Mouse (Mus musculus) forebrain, embryonic 14.5 days (tissue): ENCODE data around the gene Pigq. TPM values are rescaled to one million over a fixed set of nuclear protein-coding genes. Genes with fewer than 3 reads are reported as not detected.

Experiments used
- ATAC-seq: fragments of 200-750 bp; cut with Nextera tagmentation; 2 replicates; pipeline ENCODE4 v1.8.0; 2017; ENCODE audit warnings: mild to moderate bottlenecking, moderate library complexity
- DNase-seq: peaks from one replicate; pipeline ENCODE4 v3.0.0-alpha.2; 2015; ENCODE audit warnings: low spot score
- H3K27ac ChIP-seq: fragments of 300-500 bp; sonication (generic); 2 replicates; pipeline ENCODE4 v1.5.1; 2014; ENCODE audit warnings: low read depth, mild to moderate bottlenecking, control low read depth, low read length, moderate library complexity
- H3K27me3 ChIP-seq: fragments of 300-500 bp; sonication (generic); replicated peaks from 2 replicates; pipeline ENCODE4 v1.6.1; 2014; ENCODE audit warnings: low read length, control low read depth, mixed read lengths; ENCODE audit not compliant: control insufficient read depth, insufficient read depth
- H3K36me3 ChIP-seq: fragments of 300-500 bp; sonication (generic); 2 replicates; pipeline ENCODE4 v1.6.1; 2014; ENCODE audit warnings: low read length, control low read depth; ENCODE audit not compliant: control insufficient read depth, insufficient read depth
- H3K4me1 ChIP-seq: fragments of 300-500 bp; sonication (generic); 2 replicates; pipeline ENCODE4 v1.6.1; 2014; ENCODE audit warnings: antibody characterized with exemption, low read length, control low read depth; ENCODE audit not compliant: control insufficient read depth, insufficient read depth
- H3K4me2 ChIP-seq: fragments of 300-500 bp; sonication (generic); 2 replicates; pipeline ENCODE4 v1.6.1; 2014; ENCODE audit warnings: mild to moderate bottlenecking, control low read depth, low read length
- H3K4me3 ChIP-seq: fragments of 300-500 bp; sonication (generic); 2 replicates; pipeline ENCODE4 v1.5.1; 2014; ENCODE audit warnings: low read depth, low read length, control low read depth
- H3K9ac ChIP-seq: fragments of 300-500 bp; sonication (generic); 2 replicates; pipeline ENCODE4 v1.6.1; 2014; ENCODE audit warnings: mild to moderate bottlenecking, low read length, control low read depth, moderate library complexity
- H3K9me3 ChIP-seq: fragments of 300-500 bp; sonication (generic); replicated peaks from 2 replicates; pipeline ENCODE4 v1.6.1; 2016; ENCODE audit warnings: low read length, control low read depth, mixed read lengths; ENCODE audit not compliant: control insufficient read depth
- WGBS: fragments of 180-500 bp; shearing (Covaris S2); extraction: QIAGEN DNeasy Blood & Tissue Kit; methylation state at CpG from one replicate; pipeline ENCODE4 v1.1.7; 2014; 5-methylcytosine and 5-hydroxymethylcytosine counted together
- polyA plus RNA-seq: library from polyadenylated mRNA; unstranded; fragments of >200 nt; fragmentation: Nextera tagmentation; extraction: Ambion mirVana; gene quantifications from 2 replicates; pipeline ENCODE4 v1.2.1, GENCODE M21; 2014

Gene Pigq
- polyA plus RNA-seq, 1 experiment from 2014 or later = 49.5 TPM

- Histone ChIP-seq H3K9ac (no peak overlapping the region), H3K27me3 (peaks cover 7% of the 10 kb centered on the region), H3K9me3 (no peaks in the 10 kb centered on the region), H3K36me3 (no peaks in the 10 kb centered on the region), H3K27ac (no peak overlapping the region), H3K4me3 (no peak overlapping the region), H3K4me2 (no peak overlapping the region), H3K4me1 (0 out of 2 replicates have a peak, but pooled peaks cover 5% of the 10 kb centered on the region)
- WGBS = 60% methylated on average over 9 of the region's 9 CpGs
- DNase-seq (no peak), ATAC-seq (no peak)
Observed at GRCm38 (mm10) chr17:25945517-25946155, 900 bp upstream of the Pigq start.

GRCm38 (mm10) chr17:25943769-25944168, 967 bp downstream of the Pigq start:
- Histone ChIP-seq H3K9me3 (no peaks in the 10 kb centered on the region), H3K9ac (no peak overlapping the region), H3K4me2 (no peak overlapping the region), H3K36me3 (no peaks in the 10 kb centered on the region), H3K4me1 (0 out of 2 replicates have a peak, but pooled peaks cover 5% of the 10 kb centered on the region), H3K4me3 (no peak overlapping the region), H3K27ac (no peak overlapping the region), H3K27me3 (no peaks in the 10 kb centered on the region)
- ATAC-seq (no peak), DNase-seq (no peak)
- 77% methylated on average over 9 of the region's 9 CpGs for WGBS

- 82% methylated on average over 3 of the region's 3 CpGs for WGBS
- H3K4me2 ChIP-seq = no peak overlapping the region
- H3K27me3 ChIP-seq = no peaks in the 10 kb centered on the region
- no peak overlapping the region for H3K27ac ChIP-seq
- no peaks in the 10 kb centered on the region for H3K9me3 ChIP-seq
- ATAC-seq (no peak), DNase-seq (no peak)
- H3K36me3 ChIP-seq = no peaks in the 10 kb centered on the region
- H3K4me3 ChIP-seq = no peak overlapping the region
- H3K4me1 ChIP-seq = 0 out of 2 replicates have a peak, but pooled peaks cover 5% of the 10 kb centered on the region
- H3K9ac ChIP-seq = no peak overlapping the region
Observed at GRCm38 (mm10) chr17:25943221-25943620, 1.5 kb downstream of the Pigq start.

- no peak overlapping the region for H3K27ac ChIP-seq
- no peaks in the 10 kb centered on the region for H3K27me3 ChIP-seq
- DNase-seq (no peak), ATAC-seq (0 out of 2 replicates have a peak, but pooled peaks have one; percentile 18)
- H3K4me3 ChIP-seq = no peak overlapping the region
- H3K9me3 ChIP-seq = no peaks in the 10 kb centered on the region
- no peak overlapping the region for H3K4me2 ChIP-seq
- WGBS = 91% methylated on average over 2 of the region's 2 CpGs
- 0 out of 2 replicates have a peak, but pooled peaks cover 5% of the 10 kb centered on the region for H3K4me1 ChIP-seq
- no peaks in the 10 kb centered on the region for H3K36me3 ChIP-seq
- no peak overlapping the region for H3K9ac ChIP-seq
Observed at GRCm38 (mm10) chr17:25942597-25943151, 2.1 kb downstream of the Pigq start.

GRCm38 (mm10) chr17:25941511-25942241, 3.1 kb downstream of the Pigq start:
- Histone ChIP-seq H3K4me3 (peak overlapping the region; percentile 81), H3K9me3 (no peaks in the 10 kb centered on the region), H3K36me3 (peaks cover 6% of the 10 kb centered on the region), H3K4me1 (0 out of 2 replicates have a peak, but pooled peaks cover 5% of the 10 kb centered on the region), H3K9ac (peak overlapping the region; percentile 96), H3K27ac (peak overlapping the region; percentile 84), H3K27me3 (no peaks in the 10 kb centered on the region), H3K4me2 (peak overlapping the region; percentile 78)
- WGBS = 2% methylated on average over 49 of the region's 54 CpGs
- peak; percentile 72 for DNase-seq
- ATAC-seq = peak; percentile 76

GRCm38 (mm10) chr17:25934526-25934925, 10.2 kb downstream of the Pigq start:
- 100% methylated on average over 1 of the region's 1 CpGs for WGBS
- Histone ChIP-seq H3K4me2 (no peak overlapping the region), H3K4me3 (no peak overlapping the region), H3K9me3 (no peaks in the 10 kb centered on the region), H3K27ac (no peak overlapping the region), H3K9ac (no peak overlapping the region), H3K27me3 (no peaks in the 10 kb centered on the region), H3K4me1 (no peaks in the 10 kb centered on the region), H3K36me3 (peaks cover 67% of the 10 kb centered on the region)
- DNase-seq (no peak), ATAC-seq (no peak)

- DNase-seq = no peak
- Histone ChIP-seq H3K9me3 (no peaks in the 10 kb centered on the region), H3K4me3 (no peak overlapping the region), H3K9ac (no peak overlapping the region), H3K4me2 (no peak overlapping the region), H3K36me3 (peaks cover 36% of the 10 kb centered on the region), H3K27ac (no peak overlapping the region), H3K27me3 (no peaks in the 10 kb centered on the region), H3K4me1 (0 out of 2 replicates have a peak, but pooled peaks cover 3% of the 10 kb centered on the region)
- no peak for ATAC-seq
- WGBS = 83% methylated on average over 2 of the region's 2 CpGs
Observed at GRCm38 (mm10) chr17:25925348-25925747, 19.4 kb downstream of the Pigq start.

- H3K4me3 ChIP-seq = no peak overlapping the region
- H3K9ac ChIP-seq = no peak overlapping the region
- no peaks in the 10 kb centered on the region for H3K9me3 ChIP-seq
- H3K27ac ChIP-seq = no peak overlapping the region
- peaks cover 16% of the 10 kb centered on the region; the same call in 1 of the 2 replicates for H3K36me3 ChIP-seq
- ATAC-seq (no peak), DNase-seq (no peak)
- H3K4me1 ChIP-seq = peaks cover 13% of the 10 kb centered on the region
- H3K27me3 ChIP-seq = no peaks in the 10 kb centered on the region
- no peak overlapping the region for H3K4me2 ChIP-seq
- 67% methylated on average over 5 of the region's 5 CpGs for WGBS
Observed at GRCm38 (mm10) chr17:25922120-25922519, 22.6 kb downstream of the Pigq start.
